Mouse (Mus musculus) neural tube, embryonic 14.5 days (tissue): Measurements from ENCODE around the gene Ubap2. TPM values are rescaled to one million over a fixed set of nuclear protein-coding genes. Genes with fewer than 3 reads are reported as not detected.
A peak's percentile ranks its signal among the peaks of the same experiment; 100 is the strongest.

Experiments
- ATAC-seq: fragments of 200-750 bp; cut with Nextera tagmentation; 2 replicates; pipeline ENCODE4 v1.8.0; 2017; ENCODE audit warnings: low read depth, mild to moderate bottlenecking, moderate TSS enrichment, moderate library complexity
- H3K27ac ChIP-seq: fragments of 300-500 bp; sonication (generic); 2 replicates; pipeline ENCODE4 v1.5.1; 2014; ENCODE audit warnings: low read depth, mild to moderate bottlenecking, control low read depth, low read length, moderate library complexity, mixed read lengths
- H3K27me3 ChIP-seq: fragments of 300-500 bp; sonication (generic); 2 replicates; pipeline ENCODE4 v1.6.1; 2014; ENCODE audit warnings: low read length; ENCODE audit not compliant: control insufficient read depth, insufficient read depth
- H3K36me3 ChIP-seq: fragments of 300-500 bp; sonication (generic); 2 replicates; pipeline ENCODE4 v1.6.1; 2014; ENCODE audit warnings: low read length, mixed read lengths; ENCODE audit not compliant: control insufficient read depth, insufficient read depth
- H3K4me1 ChIP-seq: fragments of 300-500 bp; sonication (generic); 2 replicates; pipeline ENCODE4 v1.6.1; 2014; ENCODE audit warnings: low read length; ENCODE audit not compliant: control insufficient read depth, insufficient read depth
- H3K4me2 ChIP-seq: fragments of 300-500 bp; sonication (generic); 2 replicates; pipeline ENCODE4 v1.6.1; 2014; ENCODE audit warnings: mild to moderate bottlenecking, low read depth, low read length, control low read depth
- H3K4me3 ChIP-seq: fragments of 300-500 bp; sonication (generic); 2 replicates; pipeline ENCODE4 v1.5.1; 2014; ENCODE audit warnings: low read depth, low read length, control low read depth, mixed read lengths
- H3K9ac ChIP-seq: fragments of 300-500 bp; sonication (generic); replicated peaks from 2 replicates; pipeline ENCODE4 v1.6.1; 2014; ENCODE audit warnings: low read depth, mild to moderate bottlenecking, control low read depth, low read length, mixed read lengths
- H3K9me3 ChIP-seq: fragments of 300-500 bp; sonication (generic); 2 replicates; pipeline ENCODE4 v1.6.1; 2016; ENCODE audit warnings: low read length; ENCODE audit not compliant: control insufficient read depth
- WGBS: fragments of 180-500 bp; shearing (Covaris S2); extraction: QIAGEN DNeasy Blood & Tissue Kit; methylation state at CpG from one replicate; pipeline ENCODE4 v1.1.7; 2014; 5-methylcytosine and 5-hydroxymethylcytosine counted together
- polyA plus RNA-seq: library from polyadenylated mRNA; unstranded; fragments of >200 nt; fragmentation: Nextera tagmentation; extraction: Ambion mirVana; gene quantifications from 2 replicates; pipeline ENCODE4 v1.2.1, GENCODE M21; 2014

The Ubap2 gene
- polyA plus RNA-seq, 1 experiment from 2014 or later: 41.2 TPM

DNA sequence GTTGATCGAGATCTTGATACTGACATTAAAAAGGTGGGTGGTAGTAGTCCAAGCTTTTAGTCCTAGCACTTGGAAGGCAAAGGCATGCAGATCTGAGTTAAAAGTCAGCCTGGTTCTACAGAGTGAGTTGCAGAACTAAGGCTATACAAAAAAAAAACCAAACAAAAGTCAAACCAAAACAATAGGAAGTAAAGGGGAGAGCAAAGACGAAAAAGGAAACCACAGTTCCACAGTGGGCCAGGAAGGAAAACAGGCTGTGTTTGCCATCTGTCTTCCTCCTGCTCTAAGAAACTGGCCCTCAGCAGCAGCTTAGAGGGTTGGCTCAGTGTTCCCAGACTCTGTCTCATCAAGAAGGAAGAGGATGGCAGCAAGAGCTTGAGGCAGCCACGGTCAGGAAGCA lies 29.4 kb upstream of the Ubap2 start:
- Histone ChIP-seq H3K4me3 (no peak overlapping the region), H3K9me3 (no peaks in the 10 kb centered on the region), H3K36me3 (peaks cover 35% of the 10 kb centered on the region), H3K4me1 (no peaks in the 10 kb centered on the region), H3K27ac (no peak overlapping the region), H3K9ac (no peak overlapping the region), H3K4me2 (no peak overlapping the region), H3K27me3 (no peaks in the 10 kb centered on the region)
- WGBS: 79% methylated on average over 3 of the region's 3 CpGs
- ATAC-seq: no peak

DNA sequence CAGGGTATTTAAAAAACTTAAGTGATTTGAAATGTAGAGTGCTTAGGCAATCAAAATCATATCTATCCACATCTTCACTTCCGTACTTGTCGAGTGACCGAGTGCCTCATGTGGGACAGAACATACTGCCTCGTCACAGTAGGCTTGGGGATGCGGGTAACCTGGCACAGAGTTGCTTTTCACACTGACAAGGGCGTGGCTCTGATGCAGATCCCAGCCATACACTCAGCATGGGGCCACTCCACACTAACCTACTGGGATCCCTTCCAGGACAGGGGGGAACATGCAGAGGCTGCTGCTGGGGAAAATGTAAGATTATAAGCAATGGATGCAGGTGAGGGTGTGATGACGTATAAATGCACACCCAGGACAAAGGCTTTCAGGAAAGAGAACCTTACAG lies 28.7 kb upstream of the Ubap2 start:
- Histone ChIP-seq H3K36me3 (peaks cover 41% of the 10 kb centered on the region), H3K9ac (no peak overlapping the region), H3K4me2 (no peak overlapping the region), H3K9me3 (no peaks in the 10 kb centered on the region), H3K4me3 (no peak overlapping the region), H3K4me1 (no peaks in the 10 kb centered on the region), H3K27me3 (no peaks in the 10 kb centered on the region), H3K27ac (no peak overlapping the region)
- WGBS: 91% methylated on average over 7 of the region's 7 CpGs
- no peak for ATAC-seq

DNA sequence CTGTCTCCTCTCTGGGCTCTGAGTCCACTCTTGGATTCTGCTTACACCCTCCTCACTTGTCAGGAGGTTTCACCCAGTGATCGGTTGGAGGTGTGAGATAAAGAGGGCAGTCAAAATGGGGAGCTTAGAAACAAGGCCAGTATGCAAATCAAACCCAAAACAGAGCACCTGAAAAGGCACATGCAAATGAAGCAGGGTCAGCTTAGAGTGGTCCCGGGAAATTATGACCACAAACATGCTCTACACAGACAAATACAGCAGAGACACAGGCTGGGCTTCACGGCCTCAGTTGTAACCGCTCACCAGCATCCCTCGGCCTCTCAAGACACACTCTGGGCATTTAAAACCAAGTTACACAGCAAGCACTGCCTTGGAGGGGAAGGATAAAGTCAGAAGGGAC lies 24.0 kb upstream of the Ubap2 start:
- peaks cover 65% of the 10 kb centered on the region for H3K36me3 ChIP-seq
- no peaks in the 10 kb centered on the region for H3K27me3 ChIP-seq
- H3K9me3 ChIP-seq: no peaks in the 10 kb centered on the region
- H3K4me1 ChIP-seq: no peaks in the 10 kb centered on the region
- no peak for ATAC-seq
- no peak overlapping the region for H3K27ac ChIP-seq
- H3K9ac ChIP-seq: no peak overlapping the region
- 98% methylated on average over 5 of the region's 5 CpGs for WGBS
- H3K4me2 ChIP-seq: no peak overlapping the region
- H3K4me3 ChIP-seq: no peak overlapping the region

DNA sequence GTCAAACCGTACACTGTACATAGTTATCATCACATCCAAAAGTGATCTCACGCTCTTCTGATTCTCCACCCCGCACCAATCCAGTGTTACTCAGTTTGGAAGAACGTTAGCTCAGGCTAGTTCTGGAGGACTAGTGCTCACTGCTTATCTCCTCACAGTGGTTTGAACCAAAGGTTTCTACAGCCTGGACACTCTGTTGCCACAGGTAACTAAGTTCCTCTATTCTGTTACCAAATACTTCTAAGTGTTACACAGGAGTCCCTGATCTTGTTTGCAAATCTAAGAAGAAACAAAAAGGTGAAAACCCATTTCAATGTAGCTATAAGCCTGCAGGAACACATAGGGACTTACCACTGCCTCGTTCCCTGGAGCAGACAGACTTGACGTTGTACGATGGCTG lies 21.0 kb upstream of the Ubap2 start:
- 98% methylated on average over 7 of the region's 7 CpGs for WGBS
- ATAC-seq: no peak
- Histone ChIP-seq H3K27me3 (no peaks in the 10 kb centered on the region), H3K4me2 (no peak overlapping the region), H3K9me3 (no peaks in the 10 kb centered on the region), H3K4me1 (no peaks in the 10 kb centered on the region), H3K27ac (no peak overlapping the region), H3K9ac (no peak overlapping the region), H3K36me3 (peaks cover 64% of the 10 kb centered on the region), H3K4me3 (no peak overlapping the region)

- Histone ChIP-seq H3K4me1 (no peaks in the 10 kb centered on the region), H3K36me3 (peaks cover 59% of the 10 kb centered on the region), H3K9me3 (no peaks in the 10 kb centered on the region), H3K27me3 (no peaks in the 10 kb centered on the region), H3K27ac (no peak overlapping the region), H3K4me3 (no peak overlapping the region), H3K4me2 (no peak overlapping the region), H3K9ac (no peak overlapping the region)
- WGBS: 91% methylated on average over 11 of the region's 11 CpGs
- ATAC-seq: no peak
Observed at GRCm38 (mm10) chr4:41295507-41295906, 20.6 kb upstream of the Ubap2 start.

- Histone ChIP-seq H3K4me3 (no peak overlapping the region), H3K27ac (no peak overlapping the region), H3K36me3 (peaks cover 47% of the 10 kb centered on the region), H3K4me1 (no peaks in the 10 kb centered on the region), H3K4me2 (no peak overlapping the region), H3K9ac (no peak overlapping the region), H3K27me3 (no peaks in the 10 kb centered on the region), H3K9me3 (no peaks in the 10 kb centered on the region)
- WGBS: 73% methylated on average over 4 of the region's 4 CpGs
- no peak for ATAC-seq
Observed at GRCm38 (mm10) chr4:41293907-41294306, 19.0 kb upstream of the Ubap2 start.

GRCm38 (mm10) chr4:41289802-41290201 lies 14.9 kb upstream of the Ubap2 start:
- peak overlapping the region; percentile 16; the same call in 1 of the 2 replicates for H3K27ac ChIP-seq

DNA sequence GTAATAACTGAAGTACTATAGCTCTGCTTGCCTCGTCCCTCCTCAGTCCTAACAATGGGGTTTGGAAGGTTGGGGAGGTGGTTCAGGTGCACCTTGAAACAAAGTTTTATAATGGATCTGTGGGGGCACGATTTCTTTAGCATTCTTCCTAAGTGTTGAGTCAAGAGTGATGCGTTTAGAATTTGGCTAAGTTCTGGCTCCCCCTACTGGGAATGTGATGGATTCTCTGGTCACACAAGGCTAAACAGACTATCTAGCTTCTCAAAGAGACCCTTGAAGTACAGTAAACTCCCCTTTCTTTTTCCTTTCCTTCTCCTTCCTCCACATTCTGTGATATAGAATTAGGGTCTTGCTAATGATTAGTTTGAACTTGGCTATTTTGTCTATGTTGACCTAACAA lies 11.5 kb upstream of the Ubap2 start:
- ATAC-seq: no peak; the same call in 1 of the 2 replicates
- Histone ChIP-seq H3K9me3 (no peaks in the 10 kb centered on the region), H3K27me3 (no peaks in the 10 kb centered on the region), H3K4me1 (no peaks in the 10 kb centered on the region), H3K36me3 (no peaks in the 10 kb centered on the region; the same call in 1 of the 2 replicates), H3K27ac (no peak overlapping the region), H3K4me2 (no peak overlapping the region), H3K4me3 (no peak overlapping the region), H3K9ac (no peak overlapping the region)
- WGBS: 19% methylated on average over 3 of the region's 3 CpGs

More at GRCm38 (mm10) chr4:41289802-41290201, 14.9 kb upstream of the Ubap2 start:
- peak; percentile 56; the same call in 1 of the 2 replicates for ATAC-seq
- Histone ChIP-seq H3K27me3 (no peaks in the 10 kb centered on the region), H3K4me2 (no peak overlapping the region), H3K9me3 (no peaks in the 10 kb centered on the region), H3K4me1 (no peaks in the 10 kb centered on the region), H3K36me3 (peaks cover 17% of the 10 kb centered on the region; the same call in 1 of the 2 replicates), H3K4me3 (no peak overlapping the region), H3K9ac (no peak overlapping the region)
- 51% methylated on average over 7 of the region's 7 CpGs for WGBS

DNA sequence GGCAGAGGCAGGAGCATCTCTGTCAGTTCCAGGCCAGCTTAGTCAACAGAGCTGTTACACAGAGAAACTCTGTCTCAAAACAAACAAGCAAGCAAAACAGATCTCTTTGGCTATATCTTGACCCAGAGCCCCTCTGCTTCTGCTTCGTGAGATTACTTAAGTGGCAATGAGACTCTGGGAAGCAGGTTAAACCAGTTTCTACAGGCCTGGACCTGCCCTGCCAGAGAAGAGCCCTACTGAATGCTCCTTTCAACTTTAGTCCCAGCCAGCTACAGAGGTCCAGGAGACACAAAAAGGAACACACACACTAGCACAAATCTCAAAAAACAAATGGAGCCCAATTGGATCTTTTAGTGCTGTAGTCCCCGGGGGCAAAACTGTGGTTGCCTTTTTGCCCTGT lies 9.1 kb upstream of the Ubap2 start:
- WGBS: 92% methylated on average over 2 of the region's 2 CpGs
- H3K4me3 ChIP-seq: no peak overlapping the region
- no peaks in the 10 kb centered on the region for H3K27me3 ChIP-seq
- no peak overlapping the region for H3K4me2 ChIP-seq
- no peak overlapping the region for H3K9ac ChIP-seq
- H3K4me1 ChIP-seq: no peaks in the 10 kb centered on the region
- H3K27ac ChIP-seq: no peak overlapping the region
- H3K9me3 ChIP-seq: no peaks in the 10 kb centered on the region
- H3K36me3 ChIP-seq: no peaks in the 10 kb centered on the region
- ATAC-seq: no peak
